Mouse (Mus musculus) gastrocnemius, adult 18-20 months (tissue): ENCODE measurements around the gene Tubb4a. TPM values are rescaled to one million over a fixed set of nuclear protein-coding genes. Genes with fewer than 3 reads are reported as not detected.
A peak's percentile ranks its signal among the peaks of the same experiment; 100 is the strongest.

Source experiments
- DNase-seq: peaks from one replicate; pipeline ENCODE4 v3.0.0; 2021; ENCODE audit warnings: low spot score
- total RNA-seq, 2 experiments: library from RNA; stranded (reverse); gene quantifications; 2 replicates each; pipeline ENCODE4 v1.2.3; 2021

Gene Tubb4a
- total RNA-seq, 2 experiments from 2014 or later: 0.78 to 1.1 TPM

- no peak for DNase-seq
These were observed 16.9 kb upstream of the Tubb4a start for GRCm38 (mm10) chr17:57104496-57104895.

- peak; percentile 21 for DNase-seq
These were observed 14.7 kb upstream of the Tubb4a start for GRCm38 (mm10) chr17:57102276-57102675.

GRCm38 (mm10) chr17:57099629-57100325, 12.2 kb upstream of the Tubb4a start:
- no peak for DNase-seq

GRCm38 (mm10) chr17:57098321-57098720, 10.7 kb upstream of the Tubb4a start:
- no peak for DNase-seq

GRCm38 (mm10) chr17:57096623-57096920, 9.0 kb upstream of the Tubb4a start:
- peak; percentile 73 for DNase-seq

GRCm38 (mm10) chr17:57095855-57096622, 8.5 kb upstream of the Tubb4a start:
- peak; percentile 67 for DNase-seq

GRCm38 (mm10) chr17:57094222-57094621, 6.6 kb upstream of the Tubb4a start:
- no peak for DNase-seq

GRCm38 (mm10) chr17:57085970-57086757, 1.4 kb downstream of the Tubb4a start:
- no peak for DNase-seq

- no peak for DNase-seq
These were observed 5.1 kb downstream of the Tubb4a start for GRCm38 (mm10) chr17:57082481-57082880.

GRCm38 (mm10) chr17:57081234-57081842, 6.2 kb downstream of the Tubb4a start:
- no peak for DNase-seq

GRCm38 (mm10) chr17:57079919-57080318, 7.7 kb downstream of the Tubb4a start:
- no peak for DNase-seq

GRCm38 (mm10) chr17:57078336-57078735, 9.2 kb downstream of the Tubb4a start, which contains the start of gene Dennd1c:
TSS of gene Dennd1c (minus strand) at chr17:57078514.
- DNase-seq: no peak

- no peak for DNase-seq
These were observed 10.7 kb downstream of the Tubb4a start for GRCm38 (mm10) chr17:57076916-57077315.

DNA sequence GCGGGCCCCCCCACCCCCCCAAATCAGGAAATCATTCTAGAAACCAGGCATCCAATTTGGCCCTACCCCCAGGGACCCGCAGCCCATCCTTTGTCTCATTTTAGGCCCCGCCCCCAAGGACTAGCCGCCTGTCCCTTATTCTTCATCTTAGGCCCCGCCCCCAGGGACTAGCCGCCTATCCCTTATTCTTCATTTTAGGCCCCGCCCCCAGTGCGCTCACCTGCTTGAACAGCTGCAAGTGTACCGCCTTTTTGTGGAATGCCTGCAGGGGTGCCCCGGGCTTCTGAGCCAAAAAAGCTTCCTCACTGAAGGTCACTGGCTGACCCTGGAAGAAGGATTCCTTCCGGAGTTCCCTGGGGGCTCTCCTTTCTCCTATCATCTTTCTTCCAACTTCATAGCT, 16.9 kb downstream of the Tubb4a start:
- no peak for DNase-seq

DNA sequence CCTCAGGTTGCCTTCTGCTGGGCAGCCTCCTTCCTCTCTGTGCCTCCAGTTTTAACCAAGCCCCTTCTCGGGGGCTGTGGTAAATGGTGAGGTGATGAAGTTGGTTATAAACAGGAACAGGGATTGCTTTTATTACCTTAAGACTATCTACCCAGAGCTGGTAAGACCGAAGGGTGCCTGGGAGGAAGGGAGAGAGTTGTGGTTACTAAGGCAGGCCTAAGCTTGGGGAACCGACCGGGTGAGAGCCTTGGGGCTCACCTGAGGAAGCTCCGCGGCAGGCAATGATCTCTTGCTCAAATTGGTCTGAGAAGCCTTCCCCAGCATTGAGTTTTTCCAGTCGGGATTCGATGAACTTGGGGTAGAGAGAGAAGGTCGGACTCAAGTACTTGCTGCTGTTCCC, 17.3 kb downstream of the Tubb4a start:
- no peak for DNase-seq

DNA sequence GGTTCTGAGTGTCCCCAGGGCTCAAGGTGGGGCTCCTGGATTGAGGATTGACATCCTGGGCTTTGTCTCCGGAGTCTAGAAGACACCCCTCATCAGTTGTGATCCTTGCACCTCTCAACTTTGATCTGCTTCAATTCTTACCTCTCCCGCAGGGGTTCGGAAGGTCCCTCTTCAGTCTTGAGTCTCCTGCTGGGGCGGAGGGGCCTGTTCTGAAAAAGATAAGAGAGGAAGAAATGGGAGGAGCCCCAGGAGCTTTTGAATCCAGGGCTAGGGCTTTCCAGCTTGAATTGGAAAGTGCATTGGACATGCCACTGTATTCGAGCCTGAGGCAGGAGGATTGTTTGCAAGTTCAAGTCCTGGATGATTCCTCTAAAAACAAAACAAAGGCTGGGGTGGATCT, 20.7 kb downstream of the Tubb4a start:
- DNase-seq: no peak

DNA sequence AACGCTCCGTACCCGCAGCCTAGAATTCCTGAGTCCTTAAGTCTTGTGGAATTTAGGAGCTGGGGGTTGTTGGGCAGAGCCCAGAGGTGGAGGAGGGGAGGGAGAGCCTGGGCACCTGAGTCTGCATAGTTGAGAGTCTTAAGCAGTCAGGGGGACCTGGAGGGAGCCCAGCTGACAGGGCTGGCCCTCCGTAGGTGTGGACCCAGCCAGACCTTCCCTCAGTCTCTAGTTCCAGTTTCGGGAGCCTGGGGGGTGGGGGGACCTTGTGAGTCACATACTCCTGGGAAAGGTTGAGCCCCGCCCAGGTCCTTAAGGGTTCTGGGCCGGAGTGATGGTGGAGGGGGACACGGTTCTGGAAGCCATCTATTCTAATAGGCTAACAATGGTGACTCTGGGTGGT, 24.6 kb downstream of the Tubb4a start:
- no peak for DNase-seq

DNA sequence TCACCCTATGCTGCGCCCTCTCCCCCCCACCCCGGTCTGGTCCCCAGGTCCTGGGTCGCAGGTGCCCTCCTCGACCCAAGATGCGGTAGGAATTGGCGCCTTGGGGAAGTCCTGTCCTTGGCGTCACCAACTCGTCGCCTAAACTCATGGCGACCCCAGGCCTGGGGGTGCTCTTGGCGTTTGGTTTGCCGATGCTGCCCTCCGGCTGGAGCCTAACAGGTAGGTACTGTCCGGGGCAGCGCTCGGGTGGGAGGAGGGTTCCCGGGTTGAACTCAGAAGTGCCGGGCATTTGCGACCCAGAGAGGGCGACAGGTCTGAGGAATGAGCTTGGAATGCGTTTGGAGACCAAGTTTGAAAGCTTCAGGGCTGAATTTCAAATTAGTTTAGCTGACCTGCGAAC, 25.0 kb downstream of the Tubb4a start:
- no peak for DNase-seq

DNA sequence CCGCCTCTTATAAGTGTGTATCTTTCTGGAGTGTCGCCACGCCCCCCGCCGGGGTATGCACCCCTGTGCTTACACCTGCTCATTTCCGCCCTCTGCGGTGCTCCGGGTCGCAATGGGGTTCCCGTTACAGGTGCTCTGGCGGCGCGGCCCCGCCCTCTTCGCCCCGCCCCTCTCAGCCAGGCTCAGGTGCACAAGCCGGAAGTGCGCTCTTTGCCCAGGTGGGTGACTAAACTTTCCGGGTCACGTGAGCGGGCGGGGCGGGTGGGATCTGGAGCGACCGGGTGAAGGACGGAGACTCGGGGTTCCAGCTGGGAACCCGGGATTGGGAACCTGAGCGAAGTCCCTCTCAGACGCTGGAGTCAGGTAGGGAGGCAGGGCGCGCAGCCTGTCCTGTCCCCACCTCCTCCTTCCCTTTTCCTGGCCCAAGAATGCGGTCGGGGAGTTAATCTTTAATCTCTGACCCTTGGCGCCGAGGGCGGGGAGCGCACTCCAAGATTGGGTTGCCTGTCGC, 25.5 kb downstream of the Tubb4a start:
- no peak for DNase-seq

DNA sequence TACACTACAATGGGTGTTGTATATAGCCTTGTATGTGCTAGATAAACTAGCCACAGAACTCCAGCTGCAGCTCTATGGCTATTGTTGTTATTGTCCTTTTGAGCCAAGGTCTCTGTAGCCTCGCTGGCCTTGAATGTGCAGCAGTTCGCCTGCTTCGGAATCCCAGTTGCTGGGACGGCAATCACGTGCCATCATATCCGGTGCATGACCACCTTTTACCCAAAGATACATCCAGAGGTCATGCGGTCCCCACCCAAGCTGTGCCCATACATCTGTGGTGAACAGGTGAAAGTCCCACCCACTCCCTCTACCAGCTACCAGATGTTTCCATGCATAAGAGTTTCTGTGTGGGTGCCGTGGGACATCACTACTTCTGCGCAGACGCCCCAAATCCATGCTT, 26.5 kb downstream of the Tubb4a start:
- no peak for DNase-seq

- peak; percentile 97 for DNase-seq
These were observed 27.3 kb downstream of the Tubb4a start for GRCm38 (mm10) chr17:57060231-57060801.
